In the genomic region with DNA sequence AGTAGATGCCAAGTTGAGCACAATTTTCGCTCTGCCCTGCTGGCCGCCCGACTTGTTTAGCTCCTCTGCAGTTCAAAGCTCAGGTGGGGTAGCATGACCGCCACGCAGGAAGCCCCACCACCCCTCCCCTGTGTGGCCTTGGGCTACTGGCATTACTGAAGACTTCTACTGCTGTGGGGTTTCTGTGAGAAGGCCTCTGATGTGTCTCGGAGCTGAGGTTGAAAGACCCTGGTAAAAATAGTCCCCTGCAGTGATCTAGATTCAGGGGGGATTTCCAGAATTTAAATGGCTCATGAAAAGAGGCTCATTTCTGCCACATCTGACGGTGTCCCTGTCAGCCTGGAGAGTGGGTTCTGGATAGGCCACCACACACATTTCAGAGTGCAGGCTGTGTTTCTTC, we compare ENCODE assay signal across 20 mouse cellular contexts. TPM values are rescaled to one million over a fixed set of nuclear protein-coding genes. Genes with fewer than 3 reads are reported as not detected.
DNase-seq lines count a peak whose midpoint lies in the region; ATAC-seq and TF ChIP-seq lines count a peak whose summit lies in the region.
"Had no signal": no experiment of that assay in that cellular context is flagged by ENCODE, and none has a peak within 500 bp of the region (broad histone marks: within the 10 kb centered on the region; RNA-seq: fewer than 3 reads in every experiment).

No protein-coding gene starts in this region.

- H3K27ac ChIP-seq in lung, postnatal 0 days (ENCODE audit: low read length), result no peak overlapping the region
- H3K27ac ChIP-seq: embryonic facial prominence, embryonic 13.5 days; heart, embryonic 13.5 days; kidney, postnatal 0 days; limb, embryonic 13.5 days; liver, embryonic 15.5 days; midbrain, embryonic 12.5 days; neural tube, embryonic 12.5 days had no signal

- intact Hi-C loops in gastrocnemius, postnatal 14 days (cut with DNase I; ENCODE audit: low total_unique reads), result no loop called here

- H3K36me3 ChIP-seq in lung, postnatal 0 days (ENCODE audit: insufficient read depth, low read length), result no peaks in the 10 kb centered on the region
- no peaks in the 10 kb centered on the region; the same call in 1 of the 2 replicates for H3K36me3 ChIP-seq in splenic B cell, adult 2 months (ENCODE audit: control insufficient read depth, insufficient read depth, low read length, poor library complexity, severe bottlenecking)
- H3K36me3 ChIP-seq: embryonic facial prominence, embryonic 13.5 days; heart, embryonic 13.5 days; limb, embryonic 13.5 days; liver, embryonic 15.5 days; midbrain, embryonic 12.5 days; neural tube, embryonic 12.5 days had no signal

- TF ChIP-seq EP300 in lung, postnatal 0 days (IDR thresholded peaks at IDR 0.05), result no peak

- H3K27me3 ChIP-seq in lung, postnatal 0 days (replicated peaks; ENCODE audit: insufficient read depth, low read length), result no peaks in the 10 kb centered on the region
- H3K27me3 ChIP-seq in splenic B cell, adult 2 months (ENCODE audit: control insufficient read depth, insufficient read depth, low read length, poor library complexity, severe bottlenecking), result no peaks in the 10 kb centered on the region
- H3K27me3 ChIP-seq: embryonic facial prominence, embryonic 13.5 days; heart, embryonic 13.5 days; limb, embryonic 13.5 days; midbrain, embryonic 12.5 days; neural tube, embryonic 12.5 days had no signal

- no peak for ATAC-seq in lung, postnatal 0 days

- H3K4me3 ChIP-seq in lung, postnatal 0 days (ENCODE audit: low read depth, low read length), result no peak overlapping the region
- H3K4me3 ChIP-seq: embryonic facial prominence, embryonic 13.5 days; heart, embryonic 13.5 days; limb, embryonic 13.5 days; liver, embryonic 15.5 days; midbrain, embryonic 12.5 days; neural tube, embryonic 12.5 days had no signal

- H3K4me2 ChIP-seq in lung, postnatal 0 days (replicated peaks; ENCODE audit: low read depth, low read length), result no peak overlapping the region
- H3K4me2 ChIP-seq: embryonic facial prominence, embryonic 13.5 days; heart, embryonic 13.5 days; limb, embryonic 13.5 days; liver, embryonic 15.5 days; midbrain, embryonic 12.5 days; neural tube, embryonic 12.5 days had no signal

- DNase-seq in lung, postnatal 36 days, result peak; percentile 23
- DNase-seq in lung, postnatal 0 days (ENCODE audit: low spot score), result no peak
- peak; percentile 57 to 61 for DNase-seq in B cell, adult 2 months
- DNase-seq in T-cell, adult 2 months (ENCODE audit: low spot score), result peak; percentile 88
- peak; percentile 56 for DNase-seq in splenic B cell, adult 2 months (ENCODE audit: low read depth, low spot score)
- no peak for DNase-seq in gastrocnemius, postnatal 14 days
- no peak for DNase-seq in embryo, embryonic 11 days
- DNase-seq: cerebellum, adult 11 months; cerebellum, postnatal 36 days; heart, postnatal 4 days; lung, postnatal 4 days had no signal

- H3K9ac ChIP-seq in lung, postnatal 0 days (replicated peaks; ENCODE audit: low read depth), result no peak overlapping the region
- H3K9ac ChIP-seq: embryonic facial prominence, embryonic 13.5 days; heart, embryonic 13.5 days; limb, embryonic 13.5 days; liver, embryonic 15.5 days; midbrain, embryonic 12.5 days; neural tube, embryonic 12.5 days had no signal

- no peaks in the 10 kb centered on the region for H3K4me1 ChIP-seq in lung, postnatal 0 days (ENCODE audit: insufficient read depth, low read depth, low read length)

- no peak for TF ChIP-seq CTCF in lung, postnatal 0 days (IDR thresholded peaks at IDR 0.05)

- 80% methylated on average over 7 of the region's 7 CpGs for whole genome bisulfite sequencing in lung, postnatal 0 days

- H3K9me3 ChIP-seq in lung, postnatal 0 days (ENCODE audit: low read length), result no peaks in the 10 kb centered on the region
- H3K9me3 ChIP-seq: heart, embryonic 13.5 days; liver, embryonic 15.5 days; midbrain, embryonic 12.5 days; neural tube, embryonic 12.5 days had no signal

RNA-seq across cellular contexts. Expression of a gene that starts 30.1 kb away (rescaled TPM):
- 1.9 and 2.2 TPM in 2 replicates for polyA plus RNA-seq in lung, postnatal 0 days (2015; fragmentation: Nextera tagmentation; extraction: Ambion mirVana)
- total RNA-seq in gastrocnemius, postnatal 14 days (2021), result under 1 TPM; 0.06 to 0.31 TPM

RNA-seq across cellular contexts. Expression of a gene that starts 37.5 kb away (rescaled TPM):
- polyA plus RNA-seq in lung, postnatal 0 days (2015; fragmentation: Nextera tagmentation; extraction: Ambion mirVana), result not detected in 2 replicates
- total RNA-seq in gastrocnemius, postnatal 14 days (2021), result not detected
- total RNA-seq: granulocyte monocyte progenitor cell, adult 5-6 weeks; heart, postnatal 4 days had no signal
- polyA plus RNA-seq: embryonic facial prominence, embryonic 13.5 days; heart, embryonic 13.5 days; intestine, embryonic 14.5 days; kidney, postnatal 0 days; limb, embryonic 13.5 days; liver, embryonic 15.5 days; midbrain, embryonic 12.5 days; neural tube, embryonic 12.5 days had no signal

Comparison
In these comparisons a context has a peak if more than half of its experiments do, and no peak if none do; other contexts are left out.
1. DNase-seq: peak in lung, postnatal 36 days (single experiment), B cell, adult 2 months (2 of 2), T-cell, adult 2 months (single experiment) and splenic B cell, adult 2 months (single experiment); none in lung, postnatal 0 days (single experiment), gastrocnemius, postnatal 14 days (single experiment) and embryo, embryonic 11 days (single experiment).